Mouse (Mus musculus): ENCODE measurements at regions not wholly inside any gene's neighbourhood (a gene's known extent, or its start where the extent isn't known, plus 50 kb on each side); places are given as distances from the start of the nearest gene placed in this dataset.

DNA sequence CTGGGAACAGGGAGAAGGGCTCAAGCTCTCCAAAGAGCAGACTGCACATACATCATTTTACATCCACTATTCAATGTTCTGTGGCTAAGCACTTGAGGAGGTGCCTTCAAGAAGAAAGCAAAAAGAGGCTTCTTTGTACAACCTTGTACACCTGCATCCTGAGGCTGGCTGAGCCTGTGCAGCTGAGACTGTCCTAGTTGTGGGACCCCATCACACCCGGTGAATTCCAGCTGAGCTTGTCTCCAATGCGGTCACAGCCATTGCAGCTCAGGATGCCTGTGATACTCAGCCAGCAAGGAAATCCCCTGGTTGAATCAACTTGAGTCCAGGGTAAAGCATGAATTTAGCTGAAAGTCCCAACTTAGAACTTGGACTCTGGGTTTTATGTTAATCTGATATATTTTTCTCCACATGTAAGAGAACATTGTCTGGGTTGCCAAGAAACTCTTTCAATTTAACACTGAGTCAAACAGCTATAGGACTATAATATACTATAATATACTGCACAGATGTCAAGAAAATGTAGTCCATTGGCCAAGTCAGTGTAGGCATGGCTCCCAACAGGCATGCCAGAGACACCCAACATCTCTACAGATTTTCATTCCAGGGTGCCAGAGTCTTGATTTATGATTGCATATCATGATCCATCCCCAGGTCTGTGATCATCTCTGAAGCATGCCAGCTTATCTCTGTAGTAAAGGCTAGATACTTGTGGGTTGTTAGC is 599.2 kb downstream of the Pard3 start:
- no peak overlapping the region for H3K27ac ChIP-seq (replicated peaks)
- 95% methylated on average over 2 of the region's 2 CpGs for WGBS
- no peak overlapping the region for H3K4me3 ChIP-seq
- H3K36me3 ChIP-seq: no peaks in the 10 kb centered on the region
- H3K27me3 ChIP-seq: no peaks in the 10 kb centered on the region
- H3K9me3 ChIP-seq: no peaks in the 10 kb centered on the region
- no peaks in the 10 kb centered on the region for H3K4me1 ChIP-seq
- no peak overlapping the region for H3K4me2 ChIP-seq (replicated peaks)
- H3K9ac ChIP-seq (replicated peaks): no peak overlapping the region
- ATAC-seq (replicated peaks): no peak

DNA sequence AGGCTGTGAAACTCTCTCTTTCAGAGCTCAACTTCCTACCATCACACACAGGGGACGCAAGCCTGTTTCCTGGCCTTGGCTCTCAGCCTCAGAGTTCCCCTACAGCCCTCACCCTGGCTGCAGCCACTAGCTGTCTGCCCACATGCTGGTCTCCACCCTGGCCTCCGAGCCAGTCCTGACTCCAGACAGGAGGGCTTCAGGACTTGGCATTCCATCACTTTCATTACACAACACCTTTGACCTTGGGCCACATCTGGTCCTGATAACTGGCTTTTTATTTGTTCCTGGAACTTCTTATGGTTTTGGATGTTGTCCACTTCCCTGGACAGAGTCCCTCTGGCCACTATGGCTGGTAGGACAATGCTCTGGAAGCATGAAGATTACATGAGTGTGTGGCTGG is 602.9 kb downstream of the Pard3 start:
- ATAC-seq (replicated peaks): no peak
- Histone ChIP-seq H3K9ac (replicated peaks) (no peak overlapping the region), H3K27ac (replicated peaks) (no peak overlapping the region), H3K9me3 (no peaks in the 10 kb centered on the region), H3K4me2 (replicated peaks) (no peak overlapping the region), H3K27me3 (no peaks in the 10 kb centered on the region), H3K4me1 (no peaks in the 10 kb centered on the region), H3K36me3 (no peaks in the 10 kb centered on the region), H3K4me3 (no peak overlapping the region)
- WGBS: 93% methylated on average over 2 of the region's 2 CpGs

DNA sequence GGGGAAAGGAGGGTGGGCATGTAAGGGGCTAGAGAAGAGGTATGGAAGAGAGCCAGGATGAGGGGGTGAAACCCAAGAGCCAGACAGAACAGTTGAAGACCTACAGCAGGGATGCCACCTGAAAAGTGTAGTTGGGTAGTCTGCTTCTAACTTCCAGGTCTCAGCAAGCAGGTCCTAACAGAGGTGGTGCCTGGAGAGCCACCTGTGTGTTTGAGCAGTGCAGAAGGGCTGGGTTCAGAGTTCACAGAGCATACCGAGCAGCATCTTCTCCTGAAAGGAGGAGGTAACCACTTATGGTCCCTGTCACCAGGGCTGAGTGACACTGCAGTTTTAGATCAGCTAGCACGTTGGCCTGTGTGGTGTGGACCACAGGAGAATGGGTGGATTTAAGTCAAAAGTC is 605.3 kb downstream of the Pard3 start:
- WGBS: 51% methylated on average over 2 of the region's 2 CpGs

DNA sequence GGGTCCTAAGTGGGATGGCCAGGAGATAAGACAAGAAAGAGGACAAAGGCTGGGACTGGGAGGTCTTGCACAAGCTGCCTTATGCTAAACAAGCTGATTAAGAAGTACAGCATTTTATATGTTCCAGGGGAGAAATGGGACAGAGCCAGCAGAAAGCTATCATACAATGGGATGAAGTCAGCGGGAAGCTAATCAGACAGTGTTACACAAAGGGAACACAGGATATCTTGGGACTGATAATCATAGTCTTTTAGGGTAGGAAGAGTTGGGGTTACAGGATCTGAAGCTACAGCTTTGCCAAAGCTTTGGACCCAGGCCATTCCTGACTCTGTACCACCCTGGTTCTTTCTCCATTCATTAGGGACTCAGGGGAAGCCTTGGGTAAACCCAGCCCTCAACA is 610.4 kb downstream of the Pard3 start:
- no peak overlapping the region for H3K27ac ChIP-seq (replicated peaks)
- no peak overlapping the region for H3K9ac ChIP-seq (replicated peaks)
- H3K27me3 ChIP-seq: no peaks in the 10 kb centered on the region
- H3K4me3 ChIP-seq: no peak overlapping the region
- H3K4me2 ChIP-seq (replicated peaks): no peak overlapping the region
- H3K4me1 ChIP-seq: no peaks in the 10 kb centered on the region
- no peaks in the 10 kb centered on the region for H3K36me3 ChIP-seq
- no peaks in the 10 kb centered on the region for H3K9me3 ChIP-seq
- WGBS: 85% methylated on average over 1 of the region's 1 CpGs
- no peak for ATAC-seq (replicated peaks)

More for the DNA sequence above, 605.3 kb downstream of the Pard3 start:
- H3K9me3 ChIP-seq: no peaks in the 10 kb centered on the region
- H3K4me1 ChIP-seq: no peaks in the 10 kb centered on the region
- H3K4me3 ChIP-seq: no peak overlapping the region
- H3K27ac ChIP-seq (replicated peaks): no peak overlapping the region
- no peaks in the 10 kb centered on the region for H3K27me3 ChIP-seq
- no peaks in the 10 kb centered on the region for H3K36me3 ChIP-seq
- no peak overlapping the region for H3K9ac ChIP-seq (replicated peaks)
- ATAC-seq (replicated peaks): no peak
- no peak overlapping the region for H3K4me2 ChIP-seq (replicated peaks)

DNA sequence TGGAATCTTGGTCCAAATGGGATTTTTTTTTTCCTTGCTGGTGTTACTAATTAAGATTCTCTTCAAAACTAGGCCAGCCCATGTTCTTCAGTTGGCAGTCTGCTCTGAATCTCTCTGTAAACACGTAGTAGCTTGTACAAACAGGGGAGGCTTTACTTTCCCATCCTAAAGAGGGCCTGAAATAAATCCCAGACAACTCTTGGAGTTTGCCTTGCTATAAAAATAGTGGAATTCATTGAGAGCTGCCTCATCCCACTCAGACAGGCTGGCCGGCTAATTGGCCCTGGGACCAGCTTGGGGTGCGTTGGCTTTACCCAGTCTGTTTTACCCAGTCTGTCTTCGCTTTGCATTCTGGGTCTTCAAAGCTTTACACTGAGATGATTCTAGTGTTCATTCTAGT is 611.7 kb downstream of the Pard3 start:
- Histone ChIP-seq H3K4me3 (no peak overlapping the region), H3K36me3 (no peaks in the 10 kb centered on the region), H3K4me2 (replicated peaks) (no peak overlapping the region), H3K9me3 (no peaks in the 10 kb centered on the region), H3K27ac (replicated peaks) (no peak overlapping the region), H3K9ac (replicated peaks) (no peak overlapping the region), H3K4me1 (no peaks in the 10 kb centered on the region), H3K27me3 (no peaks in the 10 kb centered on the region)
- ATAC-seq (replicated peaks): no peak
- 79% methylated on average over 4 of the region's 4 CpGs for WGBS

DNA sequence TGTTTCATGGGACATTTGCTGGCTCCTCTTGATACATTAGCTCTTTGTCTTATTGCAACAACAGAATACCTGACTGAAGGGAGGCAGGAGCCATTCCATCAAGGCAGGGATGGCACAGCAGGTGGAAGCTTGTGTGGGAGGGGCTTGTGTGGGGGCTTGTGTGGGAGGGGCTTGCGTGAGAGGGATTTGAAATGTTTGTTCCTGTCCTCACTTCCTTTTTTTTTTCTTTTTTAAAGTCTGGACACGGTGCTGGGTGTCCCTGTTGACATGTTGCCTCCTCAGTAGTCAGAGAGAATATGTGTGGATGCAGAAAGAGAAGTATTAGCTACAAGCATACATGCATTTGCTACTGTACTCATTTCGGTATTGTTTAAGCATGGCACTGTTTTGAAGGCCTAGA is 616.5 kb downstream of the Pard3 start:
- no peak overlapping the region for H3K9ac ChIP-seq (replicated peaks)
- no peak for ATAC-seq (replicated peaks)
- 0 out of 2 replicates have a peak, but pooled peaks cover 6% of the 10 kb centered on the region for H3K4me1 ChIP-seq
- H3K9me3 ChIP-seq: no peaks in the 10 kb centered on the region
- no peaks in the 10 kb centered on the region for H3K36me3 ChIP-seq
- no peak overlapping the region for H3K4me3 ChIP-seq
- no peak overlapping the region for H3K4me2 ChIP-seq (replicated peaks)
- 79% methylated on average over 3 of the region's 3 CpGs for WGBS
- H3K27ac ChIP-seq (replicated peaks): no peak overlapping the region
- H3K27me3 ChIP-seq: no peaks in the 10 kb centered on the region

DNA sequence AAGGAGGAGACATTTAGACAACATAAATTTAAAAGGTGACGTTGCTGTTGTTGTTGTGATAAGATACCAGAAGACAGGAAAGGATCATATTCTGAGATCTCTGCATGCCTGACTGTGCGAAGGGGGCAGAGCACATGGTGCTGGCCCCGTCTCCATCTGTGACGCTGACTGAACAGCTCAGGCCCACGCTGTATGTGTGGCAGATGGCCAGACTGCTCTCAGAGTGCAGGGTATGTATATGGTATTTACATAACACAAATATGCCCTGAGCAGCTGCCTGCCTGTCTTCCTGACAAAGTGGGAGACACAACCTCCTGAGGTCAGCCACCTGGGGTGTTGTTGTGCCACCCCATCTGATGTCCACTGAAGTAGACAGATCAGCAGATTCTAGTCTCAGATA is 620.5 kb downstream of the Pard3 start:
- WGBS: 48% methylated on average over 5 of the region's 5 CpGs
- ATAC-seq (replicated peaks): peak; percentile 84
- H3K9me3 ChIP-seq: no peaks in the 10 kb centered on the region
- peak overlapping the region; percentile 36 for H3K27ac ChIP-seq (replicated peaks)
- no peak overlapping the region for H3K9ac ChIP-seq (replicated peaks)
- no peaks in the 10 kb centered on the region for H3K27me3 ChIP-seq
- no peak overlapping the region for H3K4me2 ChIP-seq (replicated peaks)
- no peak overlapping the region for H3K4me3 ChIP-seq
- H3K36me3 ChIP-seq: no peaks in the 10 kb centered on the region
- H3K4me1 ChIP-seq: 0 out of 2 replicates have a peak, but pooled peaks cover 6% of the 10 kb centered on the region

DNA sequence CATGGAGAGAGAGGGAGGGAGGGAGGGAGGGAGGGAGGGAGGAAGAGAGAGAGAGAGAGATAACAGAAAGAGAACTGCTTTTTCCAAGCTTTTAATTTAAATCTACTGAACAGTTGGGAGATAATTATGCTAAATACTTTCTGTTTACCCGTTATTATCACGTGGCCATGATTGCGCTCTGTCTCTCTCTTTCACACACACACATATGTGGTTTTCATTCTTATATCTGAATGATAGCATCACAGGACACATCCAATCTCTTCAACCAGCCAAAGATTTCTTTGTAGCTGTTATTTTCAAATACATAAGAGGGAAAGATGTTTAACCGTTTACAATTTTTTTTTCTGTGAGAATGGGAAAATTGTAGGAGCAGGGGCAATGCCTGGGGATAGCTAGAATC is 627.1 kb downstream of the Pard3 start:
- no peaks in the 10 kb centered on the region for H3K36me3 ChIP-seq
- H3K4me2 ChIP-seq (replicated peaks): no peak overlapping the region
- no peak overlapping the region for H3K4me3 ChIP-seq
- H3K9me3 ChIP-seq: no peaks in the 10 kb centered on the region
- 0 out of 2 replicates have a peak, but pooled peaks cover 3% of the 10 kb centered on the region for H3K4me1 ChIP-seq
- H3K27me3 ChIP-seq: no peaks in the 10 kb centered on the region
- 0 out of 2 replicates have a peak, but pooled peaks have one; percentile 60 for ATAC-seq (replicated peaks)
- H3K27ac ChIP-seq (replicated peaks): peak overlapping the region; percentile 73
- WGBS: 38% methylated on average over 4 of the region's 4 CpGs
- no peak overlapping the region for H3K9ac ChIP-seq (replicated peaks)

- Histone ChIP-seq H3K4me3 (no peak overlapping the region), H3K36me3 (no peaks in the 10 kb centered on the region), H3K27ac (replicated peaks) (no peak overlapping the region), H3K9me3 (no peaks in the 10 kb centered on the region), H3K4me1 (no peaks in the 10 kb centered on the region), H3K4me2 (replicated peaks) (no peak overlapping the region), H3K27me3 (no peaks in the 10 kb centered on the region), H3K9ac (replicated peaks) (no peak overlapping the region)
- WGBS: 95% methylated on average over 4 of the region's 4 CpGs
- ATAC-seq (replicated peaks): no peak
Measured at GRCm38 (mm10) chr8:127698404-127698803, 634.7 kb downstream of the Pard3 start.

DNA sequence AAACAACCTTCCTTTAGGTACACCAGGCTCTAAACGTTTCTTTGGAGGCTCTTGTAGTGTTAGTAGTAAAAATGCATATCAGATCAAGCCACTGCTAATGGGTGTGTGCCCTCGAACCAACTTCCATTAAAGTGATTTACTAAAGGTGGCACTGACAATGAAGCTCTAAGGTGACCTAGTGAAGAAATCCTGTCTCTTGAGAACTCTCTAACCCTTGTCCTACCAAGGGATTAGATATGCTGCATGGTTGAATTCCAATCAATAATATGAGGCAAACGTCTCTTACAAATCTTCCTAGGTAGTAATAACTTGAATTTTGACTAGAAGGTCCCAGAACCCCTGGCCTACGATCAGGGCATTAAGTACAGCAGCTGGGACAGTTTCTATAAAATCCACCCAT is 640.7 kb downstream of the Pard3 start:
- Histone ChIP-seq H3K36me3 (no peaks in the 10 kb centered on the region), H3K4me3 (no peak overlapping the region), H3K4me1 (peaks cover 15% of the 10 kb centered on the region), H3K9ac (replicated peaks) (no peak overlapping the region), H3K27me3 (no peaks in the 10 kb centered on the region), H3K27ac (replicated peaks) (no peak overlapping the region), H3K9me3 (no peaks in the 10 kb centered on the region), H3K4me2 (replicated peaks) (no peak overlapping the region)
- 84% methylated on average over 4 of the region's 4 CpGs for WGBS
- no peak for ATAC-seq (replicated peaks)

- H3K36me3 ChIP-seq: no peaks in the 10 kb centered on the region
- peak overlapping the region; percentile 87 for H3K27ac ChIP-seq (replicated peaks)
- no peaks in the 10 kb centered on the region for H3K27me3 ChIP-seq
- peak; percentile 96 for ATAC-seq (replicated peaks)
- WGBS: 26% methylated on average over 16 of the region's 16 CpGs
- no peak overlapping the region for H3K9ac ChIP-seq (replicated peaks)
- peak overlapping the region; percentile 2; the same call in 1 of the 2 replicates for H3K4me2 ChIP-seq (replicated peaks)
- no peaks in the 10 kb centered on the region for H3K9me3 ChIP-seq
- no peak overlapping the region for H3K4me3 ChIP-seq
- H3K4me1 ChIP-seq: peaks cover 15% of the 10 kb centered on the region
Measured at GRCm38 (mm10) chr8:127706051-127706835, 642.5 kb downstream of the Pard3 start.

DNA sequence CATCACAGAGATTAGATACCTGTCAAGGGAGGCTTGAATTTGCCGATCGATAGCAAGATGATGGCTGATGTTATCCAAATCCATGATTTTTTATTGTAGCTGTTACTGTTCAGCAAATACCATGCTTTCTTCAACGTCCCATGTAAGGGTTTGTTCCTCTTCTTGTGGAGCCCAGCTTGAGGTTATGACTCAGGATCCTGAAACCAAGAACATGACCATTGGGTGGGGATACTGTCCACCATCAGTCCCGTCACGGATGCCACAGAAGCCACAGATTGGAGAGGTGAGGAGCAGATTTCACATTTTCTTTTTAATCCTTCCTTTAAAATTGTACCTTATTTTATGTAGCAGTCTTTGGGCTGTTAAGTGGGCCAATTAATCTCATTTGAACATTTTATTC is 645.7 kb downstream of the Pard3 start:
- no peak overlapping the region for H3K9ac ChIP-seq (replicated peaks)
- H3K4me2 ChIP-seq (replicated peaks): no peak overlapping the region
- no peak for ATAC-seq (replicated peaks)
- no peak overlapping the region for H3K4me3 ChIP-seq
- 93% methylated on average over 5 of the region's 5 CpGs for whole genome bisulfite sequencing
- no peaks in the 10 kb centered on the region for H3K27me3 ChIP-seq
- H3K36me3 ChIP-seq: no peaks in the 10 kb centered on the region
- H3K4me1 ChIP-seq: peaks cover 15% of the 10 kb centered on the region
- no peaks in the 10 kb centered on the region for H3K9me3 ChIP-seq
- H3K27ac ChIP-seq (replicated peaks): no peak overlapping the region
